Mouse (Mus musculus) heart, adult 2 months (tissue): ENCODE results near the gene Nfkb1.

Experiments used
- CTCF ChIP-seq: fragments of 200-600 bp; IDR thresholded peaks from 2 replicates; pipeline ENCODE4 v1.8.1; 2022; ENCODE audit warnings: antibody characterized with exemption, mild to moderate bottlenecking, moderate library complexity
- POLR2A ChIP-seq: fragments of 200-500 bp; IDR thresholded peaks from 2 replicates; pipeline ENCODE4 v1.6.1; 2011; ENCODE audit warnings: mild to moderate bottlenecking, low read depth, low read length, control low read depth; ENCODE audit not compliant: insufficient read depth

- no peak for TF ChIP-seq POLR2A
- TF ChIP-seq CTCF: no peak
Measured at GRCm38 (mm10) chr3:135592011-135592410, 99.3 kb downstream of the Nfkb1 start.
